Mouse (Mus musculus): ENCODE measurements at regions not wholly inside any gene's neighbourhood (a gene's known extent, or its start where the extent isn't known, plus 50 kb on each side); places are given as distances from the start of the nearest gene placed in this dataset.

GRCm38 (mm10) chr7:136285606-136286005 lies 569.4 kb upstream of the Mki67 start:
- H3K36me3 ChIP-seq (ENCODE audit: control insufficient read depth in 1 of 2, insufficient read depth in 2 of 2, low read length in 2 of 2), result no peaks in the 10 kb centered on the region
- DNase-seq (ENCODE audit: low read depth, low spot score), result no peak
- H3K79me2 ChIP-seq (ENCODE audit: control insufficient read depth, insufficient read depth, low read length, poor library complexity), result no peaks in the 10 kb centered on the region
- H3K27me3 ChIP-seq (ENCODE audit: control insufficient read depth in 1 of 2, insufficient read depth in 2 of 2, low read length in 2 of 2), result no peaks in the 10 kb centered on the region
- H3K9ac ChIP-seq (ENCODE audit: control insufficient read depth, low read depth, low read length, poor library complexity, severe bottlenecking), result no peak overlapping the region
- H3K4me3 ChIP-seq (ENCODE audit: control insufficient read depth in 1 of 2, insufficient read depth in 1 of 2, low read depth in 2 of 2, low read length in 2 of 2), result no peak overlapping the region
- H3K9me3 ChIP-seq (replicated peaks; ENCODE audit: insufficient read depth, low read length), result no peaks in the 10 kb centered on the region
- TF ChIP-seq CHD2 (IDR thresholded peaks at IDR 0.05; ENCODE audit: low read length) (no peak), RAD21 (IDR thresholded peaks at IDR 0.05; ENCODE audit: low read depth, low read length) (no peak), ZMIZ1 (IDR thresholded peaks at IDR 0.05; ENCODE audit: low read depth, low read length) (no peak), GATA1 (IDR thresholded peaks at IDR 0.05; ENCODE audit: low read depth, low read length) (no peak), MYC (IDR thresholded peaks at IDR 0.05; ENCODE audit: low read depth, low read length) (no peak), NELFE (IDR thresholded peaks at IDR 0.05; ENCODE audit: low read depth, low read length) (no peak), ZKSCAN1 (IDR thresholded peaks at IDR 0.05; ENCODE audit: low read depth, low read length) (no peak), TAL1 (IDR thresholded peaks at IDR 0.05; ENCODE audit: low read length) (no peak), ELF1 (IDR thresholded peaks at IDR 0.05; ENCODE audit: low read depth, low read length) (no peak), MAX (IDR thresholded peaks at IDR 0.05; ENCODE audit: low read length) (no peak)
- no peak overlapping the region for H3K27ac ChIP-seq (ENCODE audit: control insufficient read depth, low read depth, low read length)
- H3K4me1 ChIP-seq (ENCODE audit: control insufficient read depth in 1 of 2, insufficient read depth in 2 of 2, low read length in 2 of 2), result no peaks in the 10 kb centered on the region

- Histone ChIP-seq H3K4me1 (ENCODE audit: control insufficient read depth in 1 of 2, insufficient read depth in 2 of 2, low read length in 2 of 2) (no peaks in the 10 kb centered on the region), H3K9me3 (replicated peaks; ENCODE audit: insufficient read depth, low read length) (no peaks in the 10 kb centered on the region), H3K27me3 (ENCODE audit: control insufficient read depth in 1 of 2, insufficient read depth in 2 of 2, low read length in 2 of 2) (no peaks in the 10 kb centered on the region), H3K9ac (ENCODE audit: control insufficient read depth, low read depth, low read length, poor library complexity, severe bottlenecking) (no peak overlapping the region), H3K4me3 (ENCODE audit: control insufficient read depth in 1 of 2, insufficient read depth in 1 of 2, low read depth in 2 of 2, low read length in 2 of 2) (no peak overlapping the region), H3K79me2 (ENCODE audit: control insufficient read depth, insufficient read depth, low read length, poor library complexity) (no peaks in the 10 kb centered on the region), H3K27ac (ENCODE audit: control insufficient read depth, low read depth, low read length) (no peak overlapping the region), H3K36me3 (ENCODE audit: control insufficient read depth in 1 of 2, insufficient read depth in 2 of 2, low read length in 2 of 2) (no peaks in the 10 kb centered on the region)
- TF ChIP-seq NRF1 (IDR thresholded peaks at IDR 0.05; ENCODE audit: insufficient read depth, low read depth, low read length, poor library complexity, severe bottlenecking) (no peak), SIN3A (IDR thresholded peaks at IDR 0.05; ENCODE audit: low read length) (no peak), USF2 (IDR thresholded peaks at IDR 0.05; ENCODE audit: borderline replicate concordance in 1 of 2, insufficient read depth in 1 of 2, low read depth in 1 of 2, low read length in 2 of 2) (no peak), CTCF (IDR thresholded peaks at IDR 0.05 in 2 of 3, conservative IDR thresholded peaks at IDR 0.05 in 1 of 3; ENCODE audit: control insufficient read depth in 1 of 3, insufficient read depth in 1 of 3, low read depth in 2 of 3, low read length in 3 of 3, poor library complexity in 1 of 3, severe bottlenecking in 1 of 3) (no peak), TBP (IDR thresholded peaks at IDR 0.05; ENCODE audit: low read depth, low read length) (no peak), USF1 (IDR thresholded peaks at IDR 0.05; ENCODE audit: low read depth, low read length) (no peak), HCFC1 (IDR thresholded peaks at IDR 0.05; ENCODE audit: low read depth, low read length) (no peak), GABPA (IDR thresholded peaks at IDR 0.05; ENCODE audit: low read depth, low read length) (no peak), MYB (IDR thresholded peaks at IDR 0.05; ENCODE audit: low read depth, low read length) (no peak), ZKSCAN1 (IDR thresholded peaks at IDR 0.05; ENCODE audit: low read depth, low read length) (no peak), MEF2A (IDR thresholded peaks at IDR 0.05; ENCODE audit: extremely low read depth, insufficient replicate concordance, low read depth, low read length, poor library complexity, severe bottlenecking) (no peak), TAL1 (IDR thresholded peaks at IDR 0.05; ENCODE audit: low read length) (no peak), TCF12 (IDR thresholded peaks at IDR 0.05; ENCODE audit: low read depth, low read length) (no peak)
- DNase-seq (ENCODE audit: low read depth, low spot score), result no peak
These were observed 577.5 kb upstream of the Mki67 start for GRCm38 (mm10) chr7:136293536-136294145.

All from MEL (cell line).